Mouse (Mus musculus) mouse embryonic stem cell (cell line): Measurements from ENCODE around the gene Gm10273.

Experiments
- in situ Hi-C, 2 experiments: fragments of 300-500 bp; cut with MboI; formaldehyde crosslinking; loops; 1 replicate in 1 of 2; 3 replicates in 1 of 2; pipeline ENCODE4 v1.14.3; 2019 to 2020; ENCODE audit warnings: low sequenced_read_pairs in 2 of 2, low pct_unique_long_range_greater_than_20kb in 1 of 2, mixed read lengths in 1 of 2; ENCODE audit not compliant: unreplicated experiment in 1 of 2

The Gm10273 gene

DNA sequence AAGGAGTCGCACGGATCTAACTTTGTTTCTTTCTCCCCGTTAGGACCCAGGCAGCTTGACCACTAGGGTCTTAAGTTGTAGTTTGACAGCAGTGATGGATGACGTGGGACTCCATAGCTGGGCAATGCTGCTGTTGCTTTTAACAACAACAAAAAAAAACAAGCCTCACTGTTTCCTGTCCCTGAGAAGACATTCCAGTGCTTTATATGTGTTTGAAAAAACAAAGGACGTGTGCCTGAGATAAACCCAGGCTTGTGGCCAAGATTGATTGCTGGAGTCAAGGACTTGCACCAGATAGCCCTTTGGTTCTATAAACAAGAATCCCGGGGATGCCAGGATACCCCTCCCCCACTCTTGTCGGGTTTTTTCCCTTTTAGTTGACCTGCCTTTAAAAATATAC is 47.8 kb downstream of the Gm10273 start:
- in situ Hi-C loops: no loop called here

DNA sequence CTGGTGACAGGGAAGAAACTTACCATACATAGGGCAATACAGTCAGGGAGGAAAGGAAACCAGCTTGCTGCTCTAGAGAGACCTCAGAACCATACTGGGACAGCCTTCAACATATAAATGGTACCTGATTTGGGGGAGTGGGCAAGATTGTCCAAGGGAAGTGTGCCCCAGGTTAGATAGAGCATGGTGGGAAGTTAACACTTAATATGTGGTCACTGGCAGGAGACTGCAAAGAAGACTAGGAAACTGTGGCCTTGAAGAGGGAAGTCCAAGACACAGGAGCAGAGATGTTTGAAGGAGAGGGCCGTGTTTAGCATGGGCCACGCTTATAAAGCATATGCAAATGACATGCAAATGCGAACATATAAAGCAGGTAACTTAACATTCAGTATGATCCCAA is 48.7 kb downstream of the Gm10273 start:
- in situ Hi-C loops: no loop called here

- in situ Hi-C loops: no loop called here
These were observed 49.2 kb downstream of the Gm10273 start for GRCm38 (mm10) chr10:59444635-59445034.
